Mouse (Mus musculus) retina, postnatal 7 days (tissue): ENCODE measurements around the gene Sik1.

Experiments used
- DNase-seq: peaks from one replicate; pipeline ENCODE4 v3.0.0-alpha.2; 2012; ENCODE audit warnings: low read depth, low spot score

The Sik1 gene

DNA sequence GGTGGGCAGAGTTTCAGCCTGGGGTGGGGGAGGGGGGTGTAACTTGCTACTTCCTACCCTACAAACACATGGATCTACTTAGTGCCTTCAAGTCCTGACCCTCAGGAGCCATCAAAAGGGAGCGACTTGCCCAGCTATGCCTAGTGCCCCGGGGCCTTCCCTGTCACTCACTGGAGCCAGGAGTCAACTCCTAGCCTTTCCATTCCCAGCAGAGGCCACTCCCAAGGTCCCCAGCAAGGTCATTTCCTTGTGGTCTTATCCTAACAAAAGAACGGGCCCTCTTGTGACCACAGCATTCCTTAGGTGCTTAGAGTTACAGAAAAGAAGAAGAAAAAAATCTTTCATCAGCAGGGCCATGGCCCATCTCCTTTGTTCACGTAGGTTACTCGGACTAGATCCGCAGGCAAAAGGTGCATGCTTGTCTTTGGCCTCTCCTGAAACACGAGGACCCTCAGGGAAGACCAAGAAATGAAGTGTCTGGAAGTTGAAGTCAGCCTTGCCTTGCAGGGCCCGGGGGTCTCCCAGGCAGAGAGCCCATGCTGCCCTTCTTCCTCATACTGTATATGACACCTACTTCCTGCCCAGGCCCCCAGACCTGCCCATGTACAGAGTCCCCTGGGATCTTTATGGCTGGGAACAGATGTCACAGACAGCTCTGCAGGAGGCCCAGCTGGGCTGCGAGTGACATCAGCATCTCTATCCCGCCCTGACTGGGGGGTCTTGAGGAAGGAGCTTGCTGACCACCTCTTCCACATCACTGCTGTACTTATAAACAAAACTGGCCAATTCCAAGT, 47.3 kb downstream of the Sik1 start:
- no peak for DNase-seq

DNA sequence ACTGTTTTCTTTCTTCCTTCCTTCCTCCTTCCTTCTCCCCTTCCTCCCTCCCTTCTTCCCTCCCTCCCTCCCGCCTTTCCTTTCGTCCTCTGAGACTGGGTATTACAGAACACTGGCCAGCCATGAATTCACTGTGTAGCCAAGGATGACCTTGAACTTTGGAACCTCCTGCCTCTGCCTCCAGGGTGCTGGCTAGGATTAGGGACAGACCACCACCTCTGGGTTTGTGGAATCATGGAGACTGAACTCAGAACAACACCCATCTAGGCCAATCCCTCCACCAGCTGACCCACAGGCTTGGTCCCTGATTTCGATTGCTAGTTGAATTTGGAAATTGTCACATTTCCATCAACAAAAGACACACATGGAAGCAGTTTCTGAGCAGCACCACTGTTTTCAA, 49.1 kb downstream of the Sik1 start:
- DNase-seq = no peak

DNA sequence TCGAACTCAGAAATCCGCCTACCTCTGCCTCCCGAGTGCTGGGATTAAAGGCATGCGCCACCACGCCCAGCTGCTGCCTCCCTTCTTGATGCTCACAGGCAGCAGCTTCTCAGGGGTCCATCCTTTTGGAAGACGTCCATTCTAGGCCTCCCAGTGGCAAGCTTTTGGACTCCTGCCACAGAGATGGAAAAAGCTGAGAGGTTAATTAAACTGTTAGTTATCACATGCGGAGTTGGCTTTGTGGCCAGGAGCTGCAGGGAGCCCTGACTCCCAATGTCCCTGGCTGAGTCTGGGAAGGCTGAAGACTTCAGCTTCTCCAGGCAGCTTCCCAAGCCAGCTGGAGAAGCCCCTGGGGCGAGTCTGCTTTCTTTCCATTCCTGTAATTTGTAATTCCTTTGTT, 49.6 kb downstream of the Sik1 start:
- DNase-seq = no peak

DNA sequence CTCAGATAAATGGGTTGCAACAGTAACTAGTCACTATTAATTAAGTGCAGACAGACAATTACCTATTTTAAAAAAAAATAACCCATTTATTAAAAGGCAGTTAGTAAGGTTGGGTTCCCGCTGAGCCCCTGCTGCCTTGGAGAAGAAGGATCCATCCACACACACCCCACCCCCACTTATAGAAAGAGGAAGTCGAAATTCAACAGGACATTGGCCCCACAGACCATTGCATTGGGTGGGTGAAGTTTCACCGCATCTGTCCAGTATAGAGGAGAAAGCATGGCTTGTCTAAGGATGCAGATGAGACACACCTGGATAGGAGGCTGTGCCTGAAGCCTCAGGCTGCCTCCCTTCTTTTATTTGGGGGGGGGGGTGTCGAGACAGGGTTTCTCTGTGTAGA, 50.0 kb downstream of the Sik1 start:
- no peak for DNase-seq

DNA sequence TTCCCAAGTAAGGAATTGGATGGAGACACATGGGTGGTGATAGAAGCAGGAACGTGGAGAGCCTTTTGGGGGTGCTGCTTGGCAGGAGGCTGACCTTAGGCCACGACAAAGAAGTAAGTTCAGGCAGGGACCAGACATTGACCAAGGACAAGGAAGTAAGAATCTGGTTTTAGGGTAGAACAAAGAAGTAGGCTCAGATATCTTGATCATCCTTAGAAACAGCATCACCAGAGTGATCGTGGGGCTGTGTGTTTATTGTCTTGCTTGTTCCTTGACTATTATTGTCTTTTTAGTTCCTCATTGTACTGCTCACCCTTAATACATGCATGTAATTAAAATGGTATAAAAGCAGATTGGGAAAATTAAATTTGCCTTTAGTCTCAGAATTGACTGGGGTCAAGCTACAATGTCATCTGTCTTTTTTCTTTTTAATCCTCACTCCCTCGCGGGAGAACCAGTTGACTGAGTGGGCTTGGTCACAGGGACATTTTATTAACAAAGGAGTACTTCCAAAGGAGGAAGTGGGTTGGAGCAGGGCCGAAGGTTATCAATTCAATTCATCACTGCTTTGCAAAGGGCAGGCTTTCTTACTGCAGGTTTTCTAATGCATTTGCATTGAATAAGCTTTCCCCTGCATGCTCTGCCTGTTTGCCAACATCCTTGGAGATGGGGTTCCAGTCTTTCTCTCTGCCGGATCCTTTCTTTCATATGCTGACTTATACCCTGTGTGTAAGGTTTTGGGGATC, 53.2 kb downstream of the Sik1 start:
- no peak for DNase-seq

DNA sequence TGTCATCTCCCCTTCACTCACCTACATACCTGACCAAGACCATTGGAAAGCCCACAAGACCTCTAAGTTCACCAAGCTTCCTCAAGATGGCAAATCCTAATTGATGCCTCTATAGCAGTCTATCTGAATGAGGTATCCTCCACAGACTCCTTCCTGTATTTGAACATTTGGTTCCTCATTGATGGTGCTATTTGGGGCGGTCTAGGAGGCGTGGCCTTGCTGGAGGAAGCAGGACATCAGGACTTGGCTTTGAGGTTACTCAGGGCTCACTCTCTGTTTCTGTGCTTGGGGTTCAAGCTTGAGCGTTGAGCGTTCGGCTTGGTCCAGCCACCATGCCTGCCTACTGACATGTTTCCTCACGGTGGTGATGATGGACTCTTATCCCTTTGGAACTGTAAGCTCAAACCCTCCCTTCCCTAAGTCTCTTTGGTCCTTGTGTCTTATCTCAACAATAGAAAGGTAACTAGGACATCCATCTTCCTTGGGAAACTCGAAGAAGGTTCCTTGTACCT, 54.7 kb downstream of the Sik1 start:
- DNase-seq = no peak

DNA sequence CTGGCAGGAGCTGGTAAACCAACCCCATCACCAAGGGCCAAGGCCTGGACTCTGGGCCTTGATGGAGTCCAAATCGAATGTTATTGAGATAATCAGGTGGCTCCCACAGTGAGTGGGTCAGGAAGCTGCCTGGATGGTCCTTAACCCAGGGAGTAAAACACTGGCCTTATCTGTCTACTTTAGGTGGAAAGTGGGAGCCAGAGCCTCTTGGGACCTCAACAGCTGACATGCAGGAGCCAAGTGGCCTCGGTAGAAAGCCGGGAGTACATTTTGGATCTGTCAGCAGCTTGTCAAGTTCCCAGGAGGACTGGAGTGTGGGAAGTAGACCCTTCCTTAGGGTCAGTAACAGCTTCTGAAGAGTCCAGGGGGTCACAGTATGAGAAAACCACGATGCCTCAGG, 59.7 kb downstream of the Sik1 start:
- DNase-seq = no peak
